Mouse (Mus musculus) kidney, adult 2 months (tissue): Measurements from ENCODE around the gene Gnaq. TPM values are rescaled to one million over a fixed set of nuclear protein-coding genes. Genes with fewer than 3 reads are reported as not detected.
"Not testable (repeated sequence)": the region's sequence is repeated elsewhere in the genome, so short reads cannot be mapped to it uniquely, and the experiment has no call there.

Experiments used
- DNase-seq: peaks from one replicate; pipeline ENCODE4 v3.0.0; 2021
- H3K27ac ChIP-seq: fragments of 200-500 bp; 2 replicates; pipeline ENCODE4 v1.5.1; 2012; ENCODE audit warnings: low read depth, low read length, control low read depth, inconsistent platforms; ENCODE audit not compliant: insufficient read depth
- H3K27me3 ChIP-seq: fragments of 200-500 bp; replicated peaks from 2 replicates; pipeline ENCODE4 v1.6.1; 2012; ENCODE audit warnings: mild to moderate bottlenecking, moderate library complexity, low read length, inconsistent platforms; ENCODE audit not compliant: control insufficient read depth, insufficient read depth
- H3K36me3 ChIP-seq: fragments of 200-500 bp; 2 replicates; pipeline ENCODE4 v1.6.1; 2012; ENCODE audit warnings: mild to moderate bottlenecking, moderate library complexity, low read length, inconsistent platforms; ENCODE audit not compliant: control insufficient read depth, insufficient read depth
- H3K4me1 ChIP-seq: fragments of 200-500 bp; 2 replicates; pipeline ENCODE4 v1.6.1; 2011; ENCODE audit warnings: low read length; ENCODE audit not compliant: control insufficient read depth, insufficient read depth
- H3K4me3 ChIP-seq: fragments of 200-500 bp; 2 replicates; pipeline ENCODE4 v1.5.1; 2011; ENCODE audit warnings: mild to moderate bottlenecking, low read depth, low read length, control low read depth; ENCODE audit not compliant: insufficient read depth
- CTCF ChIP-seq: fragments of 200-500 bp; conservative IDR thresholded peaks from 2 replicates; pipeline ENCODE4 v1.5.1; 2011; ENCODE audit warnings: low read depth, mild to moderate bottlenecking, control low read depth, low read length, moderate library complexity, mixed read lengths; ENCODE audit not compliant: insufficient read depth, insufficient read length
- POLR2A ChIP-seq: fragments of 200-500 bp; IDR thresholded peaks from one replicate; pipeline ENCODE4 v1.6.1; 2011; ENCODE audit warnings: low read depth, low read length, control low read depth
- WGBS: fragments of 180-500 bp; shearing (Covaris S2); methylation state at CpG from one replicate; pipeline ENCODE4 v1.1.7; 2018; 5-methylcytosine and 5-hydroxymethylcytosine counted together
- polyA plus RNA-seq: library from polyadenylated mRNA; depleted of rRNA; stranded (reverse); fragments of >200 nt; gene quantifications from 2 replicates; pipeline ENCODE4 v1.2.3, GENCODE M21; 2012

Gnaq gene
- polyA plus RNA-seq, 1 experiment = 15.6 TPM

GRCm38 (mm10) chr19:16258766-16259355 is 126.2 kb downstream of the Gnaq start:
- DNase-seq = peak; percentile 67
- H3K4me3 ChIP-seq = no peak overlapping the region
- no peak overlapping the region for H3K27ac ChIP-seq
- peaks cover 3% of the 10 kb centered on the region for H3K4me1 ChIP-seq
- TF ChIP-seq POLR2A (no peak), CTCF (no peak)
- H3K36me3 ChIP-seq = no peaks in the 10 kb centered on the region
- no peaks in the 10 kb centered on the region for H3K27me3 ChIP-seq

GRCm38 (mm10) chr19:16259786-16260434 is 127.3 kb downstream of the Gnaq start:
- H3K27ac ChIP-seq = no peak overlapping the region
- WGBS = 76% methylated on average over 6 of the region's 6 CpGs
- H3K36me3 ChIP-seq = no peaks in the 10 kb centered on the region
- H3K27me3 ChIP-seq = no peaks in the 10 kb centered on the region
- H3K4me3 ChIP-seq = no peak overlapping the region
- H3K4me1 ChIP-seq = peaks cover 2% of the 10 kb centered on the region
- no peak for TF ChIP-seq CTCF
- no peak for TF ChIP-seq POLR2A
- no peak for DNase-seq

GRCm38 (mm10) chr19:16260435-16260832 is 127.8 kb downstream of the Gnaq start:
- H3K36me3 ChIP-seq = no peaks in the 10 kb centered on the region
- no peaks in the 10 kb centered on the region for H3K4me1 ChIP-seq
- H3K27me3 ChIP-seq = no peaks in the 10 kb centered on the region
- peak; percentile 33 for DNase-seq
- TF ChIP-seq CTCF = no peak
- no peak for TF ChIP-seq POLR2A
- WGBS = 83% methylated on average over 2 of the region's 2 CpGs
- no peak overlapping the region for H3K27ac ChIP-seq
- H3K4me3 ChIP-seq = no peak overlapping the region

GRCm38 (mm10) chr19:16260973-16261372 is 128.3 kb downstream of the Gnaq start:
- H3K27me3 ChIP-seq = no peaks in the 10 kb centered on the region
- peak; percentile 19 for DNase-seq
- WGBS = 93% methylated on average over 1 of the region's 1 CpGs
- TF ChIP-seq CTCF = no peak
- TF ChIP-seq POLR2A = no peak
- H3K36me3 ChIP-seq = no peaks in the 10 kb centered on the region
- no peaks in the 10 kb centered on the region for H3K4me1 ChIP-seq
- H3K4me3 ChIP-seq = no peak overlapping the region
- no peak overlapping the region for H3K27ac ChIP-seq

- Histone ChIP-seq H3K36me3 (no peaks in the 10 kb centered on the region), H3K4me1 (no peaks in the 10 kb centered on the region), H3K4me3 (no peak overlapping the region), H3K27ac (no peak overlapping the region), H3K27me3 (no peaks in the 10 kb centered on the region)
- DNase-seq = peak; percentile 66
- no peak for TF ChIP-seq POLR2A
- TF ChIP-seq CTCF = no peak
- WGBS = 78% methylated on average over 6 of the region's 6 CpGs
These were observed 129.0 kb downstream of the Gnaq start for GRCm38 (mm10) chr19:16261631-16262030.

- H3K27ac ChIP-seq = no peak overlapping the region
- WGBS = 92% methylated on average over 4 of the region's 4 CpGs
- no peak for DNase-seq
- no peak overlapping the region for H3K4me3 ChIP-seq
- H3K36me3 ChIP-seq = no peaks in the 10 kb centered on the region
- TF ChIP-seq POLR2A (no peak), CTCF (no peak)
- H3K27me3 ChIP-seq = no peaks in the 10 kb centered on the region
- H3K4me1 ChIP-seq = no peaks in the 10 kb centered on the region
These were observed 129.7 kb downstream of the Gnaq start for GRCm38 (mm10) chr19:16262340-16262739.

- H3K4me1 ChIP-seq, H3K27ac ChIP-seq, DNase-seq, H3K4me3 ChIP-seq, H3K27me3 ChIP-seq, H3K36me3 ChIP-seq: not testable (repeated sequence)
- 93% methylated on average over 13 of the region's 16 CpGs for WGBS
These were observed 134.7 kb downstream of the Gnaq start for GRCm38 (mm10) chr19:16267362-16267761.
